Mouse (Mus musculus) embryonic facial prominence, embryonic 15.5 days (tissue): Measurements from ENCODE around the gene Smad3. TPM values are rescaled to one million over a fixed set of nuclear protein-coding genes. Genes with fewer than 3 reads are reported as not detected.
A peak's percentile ranks its signal among the peaks of the same experiment; 100 is the strongest.

ENCODE experiments used
- ATAC-seq: fragments of 200-750 bp; cut with Nextera tagmentation; 2 replicates; pipeline ENCODE4 v1.8.0; 2017; ENCODE audit warnings: low read depth, moderate TSS enrichment; ENCODE audit not compliant: insufficient number of reproducible peaks, low FRiP score, low TSS enrichment
- H3K27ac ChIP-seq: fragments of 300-500 bp; sonication (generic); replicated peaks from 2 replicates; pipeline ENCODE4 v1.5.1; 2015; ENCODE audit warnings: mild to moderate bottlenecking, inconsistent platforms
- H3K27me3 ChIP-seq: fragments of 300-500 bp; sonication (generic); 2 replicates; pipeline ENCODE4 v1.6.1; 2015; ENCODE audit warnings: inconsistent platforms
- H3K36me3 ChIP-seq: fragments of 300-500 bp; sonication (generic); 2 replicates; pipeline ENCODE4 v1.6.1; 2015; ENCODE audit warnings: mild to moderate bottlenecking, inconsistent platforms
- H3K4me1 ChIP-seq: fragments of 300-500 bp; sonication (generic); 2 replicates; pipeline ENCODE4 v1.6.1; 2015; ENCODE audit warnings: inconsistent platforms
- H3K4me2 ChIP-seq: fragments of 300-500 bp; sonication (generic); replicated peaks from 2 replicates; pipeline ENCODE4 v1.6.1; 2015; ENCODE audit warnings: mild to moderate bottlenecking, inconsistent platforms
- H3K4me3 ChIP-seq: fragments of 300-500 bp; sonication (generic); replicated peaks from 2 replicates; pipeline ENCODE4 v1.5.1; 2015; ENCODE audit warnings: mild to moderate bottlenecking, inconsistent platforms
- H3K9ac ChIP-seq: fragments of 300-500 bp; sonication (generic); 2 replicates; pipeline ENCODE4 v1.6.1; 2015; ENCODE audit warnings: inconsistent platforms
- H3K9me3 ChIP-seq: fragments of 300-500 bp; sonication (generic); replicated peaks from 2 replicates; pipeline ENCODE4 v1.6.1; 2016; ENCODE audit warnings: inconsistent platforms
- WGBS: fragments of 180-500 bp; shearing (Covaris S2); methylation state at CpG from one replicate; pipeline ENCODE4 v1.1.7; 2015; 5-methylcytosine and 5-hydroxymethylcytosine counted together
- polyA plus RNA-seq: library from polyadenylated mRNA; unstranded; fragments of >200 nt; fragmentation: Nextera tagmentation; extraction: Ambion mirVana; gene quantifications from 2 replicates; pipeline ENCODE4 v1.2.1, GENCODE M21; 2015

Smad3 gene
- polyA plus RNA-seq, 1 experiment from 2014 or later, result 25.4 TPM

DNA sequence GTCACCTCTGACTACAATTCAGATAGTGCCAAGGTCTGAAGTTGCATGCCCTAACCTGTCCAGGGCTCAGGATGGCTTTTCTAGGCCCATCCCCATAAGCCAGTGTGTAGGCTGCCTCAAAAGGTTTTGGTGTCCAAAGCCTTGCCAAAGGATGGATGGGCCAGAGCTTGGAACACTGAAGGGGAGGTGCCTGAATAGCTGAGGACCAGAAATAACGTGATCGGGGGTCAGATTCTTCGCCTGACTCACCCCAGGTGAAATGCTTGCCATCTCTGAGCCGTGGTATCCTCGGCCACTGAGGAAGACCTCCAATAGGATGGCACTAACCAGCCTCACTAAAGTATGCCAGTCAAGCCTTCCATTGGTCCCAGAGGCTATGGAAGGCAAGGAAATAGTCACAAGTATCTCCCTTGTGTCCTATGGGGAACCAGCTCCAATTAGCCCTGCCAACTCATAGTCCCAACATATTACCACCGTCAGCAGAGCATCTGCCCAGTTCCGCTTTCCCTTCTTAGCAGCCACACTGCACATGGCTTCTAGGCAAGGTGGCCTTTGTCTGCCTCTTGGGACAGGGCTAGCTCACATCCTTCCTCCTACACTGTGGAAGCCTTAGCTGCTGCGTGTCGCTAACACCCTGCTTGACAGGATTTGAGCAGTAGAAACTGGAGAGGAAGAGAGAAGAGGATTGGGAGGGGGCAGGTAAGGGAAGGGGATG lies 26.5 kb downstream of the Smad3 start:
- ATAC-seq, result no peak
- WGBS, result 69% methylated on average over 9 of the region's 9 CpGs
- peaks cover 61% of the 10 kb centered on the region for H3K4me1 ChIP-seq

DNA sequence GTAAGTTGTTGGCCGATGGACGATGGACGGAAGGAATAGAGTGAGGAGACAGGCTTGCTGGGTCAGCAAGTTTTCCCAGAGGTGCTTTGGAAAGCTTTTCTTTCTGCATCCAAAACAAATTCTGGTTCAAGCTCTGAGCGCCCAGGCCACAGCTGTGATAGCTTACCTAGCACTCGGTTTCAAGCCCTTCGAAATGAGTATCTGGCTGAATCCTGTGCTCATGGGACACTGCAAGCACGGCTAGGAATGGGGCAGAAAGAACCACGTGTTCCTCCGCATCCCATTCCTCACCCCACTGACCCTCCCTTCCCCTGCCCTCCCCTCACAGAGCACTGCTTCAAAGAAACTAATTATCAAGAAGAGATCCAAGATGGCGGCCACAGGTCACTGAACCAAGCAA lies 28.8 kb downstream of the Smad3 start:
- H3K4me2 ChIP-seq, result no peak overlapping the region
- H3K4me1 ChIP-seq, result peaks cover 51% of the 10 kb centered on the region
- no peak overlapping the region for H3K27ac ChIP-seq
- no peaks in the 10 kb centered on the region for H3K9me3 ChIP-seq
- no peaks in the 10 kb centered on the region for H3K27me3 ChIP-seq
- H3K9ac ChIP-seq, result no peak overlapping the region
- no peaks in the 10 kb centered on the region; the same call in 1 of the 2 replicates for H3K36me3 ChIP-seq
- ATAC-seq, result no peak
- WGBS, result 71% methylated on average over 10 of the region's 10 CpGs
- no peak overlapping the region for H3K4me3 ChIP-seq

More for the DNA sequence above, 26.5 kb downstream of the Smad3 start:
- Histone ChIP-seq H3K27me3 (no peaks in the 10 kb centered on the region), H3K9me3 (no peaks in the 10 kb centered on the region), H3K4me2 (no peak overlapping the region), H3K36me3 (no peaks in the 10 kb centered on the region), H3K4me3 (no peak overlapping the region), H3K9ac (no peak overlapping the region), H3K27ac (no peak overlapping the region)

DNA sequence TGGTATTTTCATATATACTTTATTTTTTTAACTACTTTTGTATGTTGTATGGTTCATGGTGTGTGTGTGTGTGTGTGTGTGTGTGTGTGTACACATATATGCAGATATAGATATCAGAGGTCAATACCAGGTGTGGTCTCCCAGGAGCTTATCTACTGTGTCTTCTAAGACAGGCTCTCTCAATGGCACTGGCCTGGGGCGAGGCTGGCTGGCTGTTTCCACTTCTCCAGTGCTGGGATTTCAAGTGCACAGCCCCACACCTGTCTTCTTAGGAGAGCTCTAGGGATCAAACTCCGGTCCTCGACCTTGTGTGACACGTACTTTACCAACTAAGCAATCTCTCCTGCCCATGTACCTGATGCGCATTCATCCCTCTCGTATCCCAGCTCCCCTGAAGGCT lies 30.7 kb downstream of the Smad3 start:
- H3K27ac ChIP-seq, result peak overlapping the region; percentile 65
- peaks cover 48% of the 10 kb centered on the region for H3K4me1 ChIP-seq
- 79% methylated on average over 6 of the region's 6 CpGs for WGBS

DNA sequence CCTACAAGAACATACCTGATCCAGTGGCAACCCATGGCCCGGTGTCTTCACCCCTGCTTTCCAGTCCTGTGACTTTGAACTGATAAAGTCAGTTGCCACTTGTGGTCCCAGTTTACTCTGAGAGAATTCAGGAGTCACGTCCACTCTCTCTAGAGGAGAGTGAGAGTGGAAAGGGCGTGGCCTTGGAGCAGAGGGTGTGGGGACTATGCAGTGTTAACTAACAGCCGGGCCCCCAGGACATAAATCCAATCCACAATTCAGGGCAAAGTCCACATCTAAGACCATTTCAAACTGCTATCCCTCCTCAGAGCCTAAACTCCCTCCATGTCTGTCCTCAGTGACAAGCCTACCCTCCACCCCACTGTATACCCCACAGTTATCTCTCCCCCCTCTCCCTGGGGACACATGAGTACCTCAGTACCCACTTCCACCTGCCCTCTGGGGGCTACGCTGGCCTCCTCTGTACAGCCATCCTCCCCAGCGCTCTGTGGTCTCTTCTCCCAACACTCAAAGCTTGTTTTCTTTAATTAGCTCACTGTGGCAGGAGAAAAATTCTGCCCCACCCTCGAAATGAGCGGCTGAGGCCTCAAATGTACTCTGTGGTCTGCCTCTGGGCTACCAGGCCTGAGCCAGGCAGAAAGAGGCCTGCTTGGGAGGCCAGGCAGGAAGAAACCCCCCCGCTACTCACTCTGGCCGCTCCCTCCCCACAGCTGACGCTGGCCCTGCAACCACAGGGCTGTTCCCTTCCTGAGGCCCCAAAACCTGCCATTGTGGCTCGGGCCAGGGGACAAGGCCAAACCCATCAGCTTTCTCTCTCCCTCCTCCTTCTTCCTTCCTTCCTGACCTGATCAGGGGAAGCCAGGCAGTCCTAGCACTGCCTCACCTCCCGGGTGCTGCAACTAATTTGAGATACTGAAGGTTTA lies 31.4 kb downstream of the Smad3 start:
- Histone ChIP-seq H3K27me3 (no peaks in the 10 kb centered on the region), H3K4me2 (no peak overlapping the region)

More for the DNA sequence above, 30.7 kb downstream of the Smad3 start:
- H3K4me2 ChIP-seq, result no peak overlapping the region
- no peak overlapping the region for H3K4me3 ChIP-seq
- no peaks in the 10 kb centered on the region; the same call in 1 of the 2 replicates for H3K36me3 ChIP-seq
- H3K9ac ChIP-seq, result no peak overlapping the region
- H3K9me3 ChIP-seq, result no peaks in the 10 kb centered on the region
- H3K27me3 ChIP-seq, result no peaks in the 10 kb centered on the region
- ATAC-seq, result no peak

DNA sequence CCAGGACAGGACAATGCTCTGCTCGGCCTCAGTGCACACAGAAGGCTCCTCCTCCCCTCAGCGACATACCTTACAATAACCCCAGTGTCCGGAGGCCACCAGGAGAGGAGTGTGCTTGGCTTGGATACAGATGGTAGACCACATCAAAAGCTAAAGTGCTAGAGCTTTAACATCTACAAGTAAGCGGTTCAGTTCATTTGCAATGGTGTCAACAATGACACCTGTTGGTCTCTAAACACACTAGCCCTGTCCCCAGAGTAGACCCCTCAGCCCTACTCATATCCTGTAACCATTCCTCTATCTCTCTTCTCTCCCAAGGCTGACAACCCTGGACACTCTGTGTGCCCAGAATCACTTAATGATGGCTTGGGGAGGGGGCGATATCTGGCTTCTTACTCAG lies 33.0 kb downstream of the Smad3 start:
- H3K4me1 ChIP-seq, result peaks cover 50% of the 10 kb centered on the region
- ATAC-seq, result no peak
- H3K9me3 ChIP-seq, result no peaks in the 10 kb centered on the region
- no peaks in the 10 kb centered on the region for H3K27me3 ChIP-seq
- no peak overlapping the region for H3K4me3 ChIP-seq
- no peaks in the 10 kb centered on the region; the same call in 1 of the 2 replicates for H3K36me3 ChIP-seq
- no peak overlapping the region for H3K9ac ChIP-seq
- no peak overlapping the region for H3K4me2 ChIP-seq
- 79% methylated on average over 5 of the region's 5 CpGs for WGBS
- H3K27ac ChIP-seq, result no peak overlapping the region

More for the DNA sequence above, 31.4 kb downstream of the Smad3 start:
- no peaks in the 10 kb centered on the region for H3K9me3 ChIP-seq
- H3K4me1 ChIP-seq, result peaks cover 49% of the 10 kb centered on the region
- H3K4me3 ChIP-seq, result no peak overlapping the region
- no peaks in the 10 kb centered on the region; the same call in 1 of the 2 replicates for H3K36me3 ChIP-seq
- no peak overlapping the region for H3K9ac ChIP-seq
- H3K27ac ChIP-seq, result peak overlapping the region; percentile 65
- 36% methylated on average over 13 of the region's 13 CpGs for WGBS
- peak; percentile 85 for ATAC-seq

DNA sequence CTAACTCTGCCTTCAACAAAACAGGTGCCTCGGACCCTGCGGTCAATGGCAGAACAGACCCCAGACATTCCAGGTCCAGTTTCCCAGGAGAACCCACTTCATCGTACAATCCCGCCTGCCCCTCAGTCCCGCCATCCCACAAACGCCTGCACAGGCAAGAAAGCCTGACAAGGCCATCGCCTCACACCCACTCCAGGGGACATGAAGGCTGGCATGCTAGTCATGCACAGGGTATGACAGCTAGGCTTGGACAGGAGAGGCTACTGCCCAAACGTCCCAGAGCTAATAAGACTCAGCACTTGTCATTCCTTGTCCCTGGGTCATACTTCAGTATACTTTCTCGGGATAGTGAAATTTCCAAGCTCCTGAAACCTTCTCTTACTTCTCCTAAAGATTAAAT lies 34.9 kb downstream of the Smad3 start:
- Histone ChIP-seq H3K27ac (no peak overlapping the region), H3K27me3 (no peaks in the 10 kb centered on the region), H3K4me1 (peaks cover 56% of the 10 kb centered on the region), H3K9ac (no peak overlapping the region), H3K9me3 (no peaks in the 10 kb centered on the region), H3K36me3 (no peaks in the 10 kb centered on the region; the same call in 1 of the 2 replicates), H3K4me3 (no peak overlapping the region), H3K4me2 (no peak overlapping the region)
- WGBS, result 87% methylated on average over 9 of the region's 9 CpGs
- no peak for ATAC-seq

DNA sequence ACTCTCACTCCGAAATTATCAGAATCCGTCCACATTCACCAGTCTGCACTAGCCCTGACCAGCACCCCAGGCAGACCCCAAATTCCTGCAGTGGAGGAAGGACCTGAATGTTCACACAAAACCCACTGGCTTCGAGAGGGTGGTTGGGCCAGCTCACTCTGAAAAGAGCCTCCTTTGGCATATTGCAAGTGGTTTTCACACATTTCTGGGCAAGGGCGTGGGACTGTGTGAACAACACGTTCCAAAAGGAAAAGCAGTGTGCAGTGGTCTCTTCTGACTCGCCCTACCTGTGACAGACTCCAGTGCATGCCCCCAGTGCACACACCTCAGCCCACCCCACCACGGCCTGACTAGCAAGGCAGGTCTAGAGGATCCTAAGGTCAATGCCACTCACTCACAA lies 35.4 kb downstream of the Smad3 start:
- 83% methylated on average over 7 of the region's 7 CpGs for WGBS
- Histone ChIP-seq H3K9me3 (no peaks in the 10 kb centered on the region), H3K4me3 (no peak overlapping the region), H3K27me3 (no peaks in the 10 kb centered on the region), H3K4me2 (no peak overlapping the region), H3K4me1 (peaks cover 56% of the 10 kb centered on the region), H3K27ac (no peak overlapping the region), H3K9ac (no peak overlapping the region), H3K36me3 (no peaks in the 10 kb centered on the region; the same call in 1 of the 2 replicates)
- no peak for ATAC-seq

DNA sequence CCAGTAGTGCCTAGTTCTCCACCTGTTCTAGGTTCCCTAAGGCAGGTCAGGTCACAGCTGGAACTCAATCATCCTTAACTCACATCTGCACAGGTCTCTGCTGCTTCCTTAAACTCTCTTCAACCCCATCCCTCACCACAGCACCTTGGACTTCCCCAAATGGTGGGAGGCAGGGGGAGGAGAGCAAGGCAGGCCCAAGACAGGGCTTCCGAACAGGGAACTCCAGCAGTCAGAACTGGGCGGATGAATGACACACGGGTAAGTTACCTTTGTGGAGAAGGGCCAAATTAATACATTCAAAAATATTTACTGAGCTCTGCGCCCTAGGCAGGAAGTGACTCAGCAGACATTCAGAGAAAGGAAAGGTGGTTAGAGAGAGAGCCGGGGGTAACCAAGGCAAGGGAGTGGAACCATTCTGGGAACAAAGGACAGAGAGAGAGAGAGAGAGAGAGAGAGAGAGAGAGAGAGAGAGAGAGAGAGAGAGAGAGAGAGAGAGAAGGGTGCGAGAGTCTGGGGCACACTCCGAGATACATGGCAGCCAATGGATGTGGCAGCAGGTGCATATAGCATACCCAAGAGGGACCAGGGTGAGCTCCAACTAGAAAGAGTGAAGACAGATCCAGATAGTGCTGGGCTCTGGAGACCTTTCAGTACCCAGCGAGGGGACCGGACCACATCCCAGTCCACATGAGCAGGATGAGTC lies 36.1 kb downstream of the Smad3 start:
- H3K9me3 ChIP-seq, result no peaks in the 10 kb centered on the region

DNA sequence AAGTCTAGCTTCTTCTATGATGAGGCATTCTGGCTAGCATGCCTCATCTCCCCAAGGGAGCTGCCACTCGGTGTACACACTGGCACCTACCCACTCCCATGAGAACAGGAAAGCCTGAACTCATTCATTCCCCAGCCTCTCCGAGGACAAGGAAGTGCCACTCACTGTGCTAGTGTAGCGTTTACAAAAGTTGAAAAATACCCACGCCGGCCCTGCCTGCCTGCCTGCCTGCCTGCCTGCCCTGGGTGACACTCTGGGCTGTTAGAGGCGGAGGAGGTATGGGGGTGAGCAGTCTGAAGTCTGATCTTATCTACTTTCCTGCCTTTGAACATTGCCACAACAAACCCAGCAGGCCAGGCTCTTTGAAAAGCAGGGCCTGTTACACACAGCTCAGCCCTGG lies 37.1 kb downstream of the Smad3 start:
- Histone ChIP-seq H3K4me2 (no peak overlapping the region), H3K27ac (no peak overlapping the region), H3K9ac (no peak overlapping the region), H3K9me3 (no peaks in the 10 kb centered on the region), H3K4me3 (no peak overlapping the region), H3K36me3 (no peaks in the 10 kb centered on the region; the same call in 1 of the 2 replicates), H3K27me3 (no peaks in the 10 kb centered on the region), H3K4me1 (peaks cover 53% of the 10 kb centered on the region)
- no peak for ATAC-seq
- 57% methylated on average over 6 of the region's 6 CpGs for WGBS

More for the DNA sequence above, 36.1 kb downstream of the Smad3 start:
- ATAC-seq, result no peak
- Histone ChIP-seq H3K27ac (no peak overlapping the region), H3K4me1 (peaks cover 53% of the 10 kb centered on the region), H3K4me2 (no peak overlapping the region), H3K36me3 (no peaks in the 10 kb centered on the region; the same call in 1 of the 2 replicates), H3K9ac (no peak overlapping the region), H3K27me3 (no peaks in the 10 kb centered on the region), H3K4me3 (no peak overlapping the region)
- 67% methylated on average over 9 of the region's 9 CpGs for WGBS

DNA sequence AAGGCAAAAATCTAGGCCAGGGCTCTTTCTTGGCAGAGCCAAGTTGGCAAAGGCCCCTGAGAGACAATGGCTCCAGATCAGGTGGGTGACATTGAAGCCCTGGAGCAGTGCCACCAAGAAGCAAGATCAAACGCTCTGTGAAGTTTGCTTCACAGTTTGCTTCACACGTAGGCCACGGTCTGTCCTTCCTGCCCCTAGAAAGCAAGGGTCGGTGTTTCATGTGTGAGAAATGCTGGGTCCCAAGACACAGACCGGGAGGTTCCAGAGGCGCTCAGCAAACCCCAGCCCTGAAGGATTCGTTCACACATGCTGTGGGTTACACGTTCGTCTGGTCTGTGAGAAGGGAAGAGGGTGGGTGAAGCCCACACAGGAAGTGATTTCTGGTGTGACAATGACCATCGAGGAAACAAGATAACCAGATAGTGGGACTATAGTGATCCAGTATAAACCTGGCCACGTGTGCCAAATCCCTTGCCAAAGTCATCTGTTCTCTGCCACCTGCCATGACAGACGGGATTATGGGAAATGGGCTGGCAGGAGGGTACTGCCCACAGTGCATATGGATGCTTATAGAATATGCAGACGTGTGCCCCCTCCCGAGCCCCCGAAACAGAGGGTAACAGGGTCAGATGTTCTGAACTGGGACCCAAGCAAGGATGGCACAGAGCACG lies 37.9 kb downstream of the Smad3 start:
- Histone ChIP-seq H3K4me1 (peaks cover 55% of the 10 kb centered on the region), H3K36me3 (no peaks in the 10 kb centered on the region; the same call in 1 of the 2 replicates), H3K27me3 (no peaks in the 10 kb centered on the region), H3K9ac (no peak overlapping the region), H3K4me3 (no peak overlapping the region), H3K27ac (0 out of 2 replicates have a peak overlapping the region, but pooled peaks have one; percentile 1), H3K4me2 (no peak overlapping the region), H3K9me3 (no peaks in the 10 kb centered on the region)
- ATAC-seq, result no peak
- WGBS, result 76% methylated on average over 16 of the region's 16 CpGs
